Mouse (Mus musculus) hindbrain, embryonic 12.5 days (tissue): ENCODE results near the gene Bcl2l12. TPM values are rescaled to one million over a fixed set of nuclear protein-coding genes. Genes with fewer than 3 reads are reported as not detected.

ENCODE experiments used
- ATAC-seq: fragments of 200-750 bp; cut with Nextera tagmentation; 2 replicates; pipeline ENCODE4 v1.8.0; 2017; ENCODE audit warnings: moderate TSS enrichment; ENCODE audit not compliant: low FRiP score
- H3K27ac ChIP-seq: fragments of 300-500 bp; sonication (generic); 2 replicates; pipeline ENCODE4 v1.5.1; 2016; ENCODE audit warnings: mild to moderate bottlenecking
- H3K27me3 ChIP-seq: fragments of 300-500 bp; sonication (generic); 2 replicates; pipeline ENCODE4 v1.6.1; 2016; ENCODE audit warnings: mild to moderate bottlenecking
- H3K36me3 ChIP-seq: fragments of 300-500 bp; sonication (generic); 2 replicates; pipeline ENCODE4 v1.6.1; 2016; ENCODE audit warnings: mild to moderate bottlenecking
- H3K4me1 ChIP-seq: fragments of 300-500 bp; sonication (generic); 2 replicates; pipeline ENCODE4 v1.6.1; 2016
- H3K4me2 ChIP-seq: fragments of 300-500 bp; sonication (generic); replicated peaks from 2 replicates; pipeline ENCODE4 v1.6.1; 2016; ENCODE audit warnings: mild to moderate bottlenecking
- H3K4me3 ChIP-seq: fragments of 300-500 bp; sonication (generic); 2 replicates; pipeline ENCODE4 v1.5.1; 2016; ENCODE audit warnings: mild to moderate bottlenecking
- H3K9ac ChIP-seq: fragments of 300-500 bp; sonication (generic); 2 replicates; pipeline ENCODE4 v1.6.1; 2016; ENCODE audit warnings: mild to moderate bottlenecking, moderate library complexity
- H3K9me3 ChIP-seq: fragments of 300-500 bp; sonication (generic); replicated peaks from 2 replicates; pipeline ENCODE4 v1.6.1; 2016; ENCODE audit warnings: mild to moderate bottlenecking
- WGBS: fragments of 180-500 bp; shearing (Covaris S2); methylation state at CpG from one replicate; pipeline ENCODE4 v1.1.7; 2016; 5-methylcytosine and 5-hydroxymethylcytosine counted together
- polyA plus RNA-seq: library from polyadenylated mRNA; unstranded; fragments of >200 nt; fragmentation: Nextera tagmentation; extraction: Ambion mirVana; gene quantifications from 2 replicates; pipeline ENCODE4 v1.2.1, GENCODE M21; 2016

The Bcl2l12 gene
- polyA plus RNA-seq, 1 experiment from 2014 or later: 46.8 TPM

DNA sequence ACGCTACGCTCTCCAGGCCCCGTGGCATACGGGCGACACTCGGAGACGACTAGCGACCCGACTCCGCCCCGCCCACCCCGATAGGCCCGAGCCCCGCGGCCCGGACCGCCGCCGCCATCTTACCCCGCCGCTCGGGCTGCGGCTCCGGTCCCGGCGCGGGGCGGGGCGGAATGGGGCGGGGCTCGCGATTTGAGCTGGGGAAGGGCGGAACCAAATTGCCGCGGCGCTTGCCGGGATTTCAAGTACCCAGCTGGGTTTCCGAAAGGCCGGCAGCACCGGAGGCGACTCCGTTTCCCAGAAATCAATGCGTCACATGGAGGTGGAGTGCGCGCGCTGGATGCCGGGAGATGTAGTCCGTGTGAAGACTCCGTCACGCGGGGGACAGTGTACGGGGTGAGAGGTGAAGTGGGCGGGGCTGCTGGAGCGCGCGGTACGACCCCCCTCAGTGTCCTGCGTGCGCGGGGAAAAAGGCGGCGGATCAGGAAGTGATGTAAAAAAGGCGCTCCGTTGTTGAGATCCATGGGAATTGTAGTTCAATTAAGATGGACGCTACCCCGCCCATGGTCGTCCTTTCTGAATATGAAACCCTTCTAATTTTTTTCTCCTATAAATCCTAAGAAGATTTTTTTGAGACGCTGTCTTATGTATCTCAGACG, 17.6 kb upstream of the Bcl2l12 start, which contains the start of gene Scaf1:
Scaf1 (minus strand) TSS at position 407 of the 656 bp plus-strand sequence.
- ATAC-seq: peak; percentile 94
- under 1% methylated on average over 66 of the region's 69 CpGs for WGBS
- peak within 1 kb of the TSS; percentile 97 for H3K9ac ChIP-seq
- peak within 1 kb of the TSS; percentile 93 for H3K4me3 ChIP-seq
- 0 out of 2 replicates have a peak, but pooled peaks cover 3% of the 10 kb centered on the region for H3K27me3 ChIP-seq
- H3K4me2 ChIP-seq: peak within 1 kb of the TSS; percentile 86
- H3K9me3 ChIP-seq: no peaks in the 10 kb centered on the region
- peak within 1 kb of the TSS; percentile 87 for H3K27ac ChIP-seq
- H3K36me3 ChIP-seq: peaks cover 24% of the 10 kb centered on the region
- peaks cover 34% of the 10 kb centered on the region for H3K4me1 ChIP-seq

DNA sequence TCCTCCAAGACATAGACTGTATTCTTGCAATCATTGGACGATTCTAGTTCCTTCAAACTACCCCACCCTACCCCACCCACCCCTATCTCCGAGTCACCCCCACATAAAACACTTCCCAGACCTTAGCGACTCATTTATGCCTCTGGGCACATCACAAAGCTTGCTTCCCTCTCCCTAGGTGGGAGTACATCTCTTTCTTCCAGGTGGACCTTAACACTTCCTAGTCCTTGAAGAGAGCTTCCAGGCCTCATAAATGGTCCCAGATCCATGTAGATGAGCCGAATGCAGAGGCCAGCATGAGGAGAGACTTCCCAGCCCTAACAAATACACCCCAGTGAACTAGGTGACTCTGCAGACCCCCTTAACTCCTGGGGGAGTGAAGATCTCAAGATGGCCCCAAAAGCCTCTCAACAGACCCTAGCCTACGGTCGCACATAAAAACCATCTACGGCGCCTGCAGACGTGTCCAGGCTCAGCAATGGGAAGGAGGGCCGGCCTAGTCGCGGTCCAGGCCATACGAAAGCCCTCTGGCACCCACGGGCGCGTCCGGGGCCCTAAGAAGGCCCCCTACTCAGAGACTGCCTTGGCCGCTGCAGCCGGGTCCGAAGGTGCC, 16.9 kb upstream of the Bcl2l12 start:
- H3K27ac ChIP-seq: peak overlapping the region; percentile 87
- H3K36me3 ChIP-seq: peaks cover 26% of the 10 kb centered on the region
- H3K4me2 ChIP-seq: peak overlapping the region; percentile 86
- H3K4me3 ChIP-seq: peak overlapping the region; percentile 93
- whole genome bisulfite sequencing: 1% methylated on average over 20 of the region's 20 CpGs
- 0 out of 2 replicates have a peak, but pooled peaks cover 3% of the 10 kb centered on the region for H3K27me3 ChIP-seq
- peaks cover 34% of the 10 kb centered on the region for H3K4me1 ChIP-seq
- no peak for ATAC-seq
- H3K9me3 ChIP-seq: no peaks in the 10 kb centered on the region
- peak overlapping the region; percentile 97 for H3K9ac ChIP-seq

DNA sequence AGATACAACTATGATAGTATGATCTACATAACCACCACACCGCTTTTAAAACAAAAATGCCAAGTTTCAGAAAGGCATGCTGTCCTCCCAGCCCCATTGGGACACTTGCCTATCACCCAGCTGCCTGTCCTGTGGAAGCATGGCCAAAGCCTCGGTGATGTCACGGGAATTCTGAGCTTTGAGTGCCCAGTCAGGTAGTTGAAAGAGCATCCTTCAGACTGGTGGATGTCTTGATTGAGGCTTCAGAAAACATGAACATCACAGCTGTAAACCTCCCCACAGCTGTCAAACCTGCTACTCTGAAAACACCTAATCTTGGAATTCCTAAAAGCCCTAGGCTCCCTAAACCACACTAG, 15.6 kb upstream of the Bcl2l12 start:
- H3K9ac ChIP-seq: no peak overlapping the region
- H3K27me3 ChIP-seq: no peaks in the 10 kb centered on the region
- H3K27ac ChIP-seq: no peak overlapping the region
- H3K4me3 ChIP-seq: no peak overlapping the region
- H3K9me3 ChIP-seq: no peaks in the 10 kb centered on the region
- H3K4me2 ChIP-seq: 0 out of 2 replicates have a peak overlapping the region, but pooled peaks have one; percentile 86
- peaks cover 33% of the 10 kb centered on the region for H3K4me1 ChIP-seq
- H3K36me3 ChIP-seq: peaks cover 40% of the 10 kb centered on the region
- whole genome bisulfite sequencing: 96% methylated on average over 3 of the region's 3 CpGs
- no peak for ATAC-seq

- no peak overlapping the region for H3K4me2 ChIP-seq
- H3K27ac ChIP-seq: no peak overlapping the region
- H3K4me1 ChIP-seq: peaks cover 31% of the 10 kb centered on the region
- H3K36me3 ChIP-seq: peaks cover 44% of the 10 kb centered on the region
- no peak overlapping the region for H3K9ac ChIP-seq
- no peaks in the 10 kb centered on the region for H3K27me3 ChIP-seq
- WGBS: 97% methylated on average over 16 of the region's 16 CpGs
- no peaks in the 10 kb centered on the region for H3K9me3 ChIP-seq
- no peak overlapping the region for H3K4me3 ChIP-seq
- no peak for ATAC-seq
Measured at GRCm38 (mm10) chr7:45013366-45014095, 15.0 kb upstream of the Bcl2l12 start.

- no peak overlapping the region for H3K4me3 ChIP-seq
- ATAC-seq: no peak
- WGBS: 89% methylated on average over 4 of the region's 4 CpGs
Measured at GRCm38 (mm10) chr7:45012824-45013223, 14.3 kb upstream of the Bcl2l12 start.

GRCm38 (mm10) chr7:45012011-45012410, 13.5 kb upstream of the Bcl2l12 start:
- no peak for ATAC-seq
- H3K4me3 ChIP-seq: no peak overlapping the region
- H3K4me1 ChIP-seq: peaks cover 22% of the 10 kb centered on the region
- H3K9ac ChIP-seq: no peak overlapping the region
- H3K4me2 ChIP-seq: no peak overlapping the region
- peaks cover 59% of the 10 kb centered on the region for H3K36me3 ChIP-seq
- 96% methylated on average over 6 of the region's 6 CpGs for whole genome bisulfite sequencing
- no peaks in the 10 kb centered on the region for H3K27me3 ChIP-seq
- H3K27ac ChIP-seq: no peak overlapping the region
- H3K9me3 ChIP-seq: no peaks in the 10 kb centered on the region

More at GRCm38 (mm10) chr7:45012824-45013223, 14.3 kb upstream of the Bcl2l12 start:
- H3K27me3 ChIP-seq: no peaks in the 10 kb centered on the region
- H3K36me3 ChIP-seq: peaks cover 51% of the 10 kb centered on the region
- no peak overlapping the region for H3K27ac ChIP-seq
- H3K9me3 ChIP-seq: no peaks in the 10 kb centered on the region
- peaks cover 26% of the 10 kb centered on the region for H3K4me1 ChIP-seq
- H3K9ac ChIP-seq: peak overlapping the region; percentile 18; the same call in 1 of the 2 replicates
- H3K4me2 ChIP-seq: no peak overlapping the region

- Histone ChIP-seq H3K36me3 (peaks cover 92% of the 10 kb centered on the region), H3K9me3 (no peaks in the 10 kb centered on the region), H3K9ac (no peak overlapping the region), H3K27ac (no peak overlapping the region), H3K27me3 (no peaks in the 10 kb centered on the region), H3K4me3 (no peak overlapping the region), H3K4me2 (no peak overlapping the region), H3K4me1 (no peaks in the 10 kb centered on the region; the same call in 1 of the 2 replicates)
- ATAC-seq: no peak
- 94% methylated on average over 19 of the region's 19 CpGs for WGBS
Measured at GRCm38 (mm10) chr7:45008411-45008810, 9.9 kb upstream of the Bcl2l12 start.

DNA sequence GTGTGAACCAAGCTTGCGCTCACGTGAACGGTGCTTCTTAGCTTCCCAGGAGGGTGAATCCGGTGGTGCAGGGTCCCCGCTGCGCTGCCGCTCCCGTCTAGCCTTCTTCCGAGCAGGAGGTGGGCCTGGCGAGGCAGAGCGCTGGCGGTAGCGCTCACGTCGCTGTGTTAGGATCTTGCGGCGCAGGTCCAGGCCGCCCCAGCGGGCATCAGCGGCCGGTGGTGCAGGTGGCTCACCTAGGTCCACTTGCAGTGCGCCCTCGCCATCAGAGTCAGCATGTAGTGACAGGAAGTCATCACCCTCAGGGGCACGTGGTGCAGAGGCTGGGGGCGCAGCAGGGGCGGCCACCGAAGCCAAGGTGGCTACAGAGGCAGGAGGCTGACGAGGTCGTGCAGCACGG, 9.3 kb upstream of the Bcl2l12 start:
- Histone ChIP-seq H3K9ac (no peak overlapping the region), H3K4me3 (no peak overlapping the region), H3K4me2 (no peak overlapping the region), H3K4me1 (no peaks in the 10 kb centered on the region; the same call in 1 of the 2 replicates), H3K27ac (no peak overlapping the region), H3K9me3 (no peaks in the 10 kb centered on the region), H3K36me3 (peaks cover 94% of the 10 kb centered on the region), H3K27me3 (no peaks in the 10 kb centered on the region)
- 96% methylated on average over 30 of the region's 30 CpGs for WGBS
- no peak for ATAC-seq

DNA sequence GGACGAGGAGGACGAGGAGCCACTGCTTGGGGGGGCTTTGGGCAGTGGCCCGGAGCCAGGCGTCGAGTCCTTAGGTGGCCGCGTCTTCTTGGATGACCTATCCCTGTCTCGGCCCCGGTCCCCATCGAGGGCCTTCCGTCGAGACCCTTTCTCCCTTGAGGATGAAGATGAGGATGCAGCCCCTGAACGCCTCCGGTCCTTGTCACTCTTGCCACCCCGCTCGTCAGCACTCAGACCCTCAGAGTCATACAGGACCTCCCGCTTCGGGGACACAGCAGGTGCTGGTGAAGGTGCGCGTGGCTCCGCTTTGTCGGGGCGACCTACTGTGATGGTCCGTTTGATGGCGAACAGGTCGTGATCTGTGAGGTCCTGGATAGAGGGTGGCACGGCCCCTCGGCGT, 8.6 kb upstream of the Bcl2l12 start:
- Histone ChIP-seq H3K9ac (no peak overlapping the region), H3K27ac (no peak overlapping the region), H3K9me3 (no peaks in the 10 kb centered on the region), H3K4me3 (no peak overlapping the region), H3K4me1 (no peaks in the 10 kb centered on the region), H3K36me3 (peaks cover 94% of the 10 kb centered on the region), H3K27me3 (no peaks in the 10 kb centered on the region), H3K4me2 (no peak overlapping the region)
- no peak for ATAC-seq
- WGBS: 97% methylated on average over 29 of the region's 29 CpGs

DNA sequence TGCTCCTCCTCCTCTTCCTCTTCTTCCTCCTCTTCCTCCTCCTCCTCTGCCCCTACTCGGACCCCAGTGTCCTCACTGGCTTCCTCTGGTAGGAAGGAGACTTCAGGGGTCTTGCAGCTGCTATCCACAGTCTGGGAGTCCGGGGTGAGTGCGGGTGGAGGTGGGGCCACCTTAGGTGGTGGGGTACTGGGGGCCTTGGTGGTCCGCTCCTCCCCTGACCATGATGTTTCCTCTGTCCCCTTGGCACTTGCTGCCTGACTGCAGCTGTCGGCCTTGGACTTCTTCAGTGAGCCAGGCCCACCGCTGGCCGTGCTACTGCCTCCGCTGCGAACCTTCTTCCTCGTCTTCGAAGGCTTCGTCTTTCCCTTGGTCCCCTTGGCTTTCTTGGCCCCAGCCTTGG, 8.0 kb upstream of the Bcl2l12 start:
- no peaks in the 10 kb centered on the region for H3K27me3 ChIP-seq
- H3K4me3 ChIP-seq: no peak overlapping the region
- no peak overlapping the region for H3K9ac ChIP-seq
- H3K4me2 ChIP-seq: no peak overlapping the region
- no peaks in the 10 kb centered on the region for H3K9me3 ChIP-seq
- H3K27ac ChIP-seq: no peak overlapping the region
- WGBS: 98% methylated on average over 12 of the region's 12 CpGs
- no peak for ATAC-seq
- no peaks in the 10 kb centered on the region for H3K4me1 ChIP-seq
- peaks cover 94% of the 10 kb centered on the region for H3K36me3 ChIP-seq

DNA sequence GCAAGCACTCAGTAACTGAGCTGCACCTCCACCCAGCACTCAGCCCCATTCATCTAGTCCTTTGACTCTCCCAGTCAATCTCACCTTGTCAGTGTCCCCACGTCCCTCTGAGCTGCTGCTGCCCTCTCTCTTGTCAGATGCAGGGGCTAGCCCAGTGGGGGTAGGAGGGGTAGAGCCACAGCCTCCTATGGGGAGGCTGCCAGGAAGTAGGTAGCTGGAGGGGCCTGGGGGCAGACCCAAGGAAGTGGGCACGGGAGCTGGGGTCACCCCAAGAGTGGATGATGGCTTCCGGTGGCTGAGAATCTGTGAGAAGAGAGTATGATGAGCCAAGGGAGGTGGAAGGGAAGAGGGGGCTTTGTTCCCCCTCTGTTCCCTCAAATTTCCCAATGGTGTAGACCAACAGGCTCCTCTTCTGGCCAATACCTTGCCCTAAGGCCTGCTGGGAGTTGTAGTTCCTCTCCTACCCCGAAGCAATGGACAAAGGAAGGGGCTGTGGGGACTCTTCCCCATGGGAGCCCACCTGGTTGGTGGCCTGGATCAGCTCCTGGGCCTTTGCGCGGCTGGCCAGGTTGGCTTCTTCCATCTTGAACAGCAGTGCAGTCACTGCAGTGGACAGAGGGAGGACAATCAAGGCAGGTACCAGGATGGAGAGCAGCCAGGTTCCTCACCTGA, 6.9 kb upstream of the Bcl2l12 start:
- Histone ChIP-seq H3K4me1 (no peaks in the 10 kb centered on the region), H3K9me3 (no peaks in the 10 kb centered on the region), H3K36me3 (peaks cover 98% of the 10 kb centered on the region), H3K4me2 (no peak overlapping the region), H3K4me3 (no peak overlapping the region), H3K9ac (peak overlapping the region; percentile 27; the same call in 1 of the 2 replicates), H3K27me3 (no peaks in the 10 kb centered on the region), H3K27ac (no peak overlapping the region)
- no peak for ATAC-seq
- WGBS: 94% methylated on average over 6 of the region's 6 CpGs

- H3K36me3 ChIP-seq: peaks cover 98% of the 10 kb centered on the region
- H3K4me3 ChIP-seq: no peak overlapping the region
- peaks cover 2% of the 10 kb centered on the region; the same call in 1 of the 2 replicates for H3K4me1 ChIP-seq
- ATAC-seq: no peak
- no peaks in the 10 kb centered on the region for H3K27me3 ChIP-seq
- no peak overlapping the region for H3K4me2 ChIP-seq
- WGBS: 85% methylated on average over 3 of the region's 3 CpGs
- no peak overlapping the region for H3K27ac ChIP-seq
- H3K9ac ChIP-seq: no peak overlapping the region
- H3K9me3 ChIP-seq: no peaks in the 10 kb centered on the region
Measured at GRCm38 (mm10) chr7:45004546-45004945, 6.0 kb upstream of the Bcl2l12 start.
